Mouse (Mus musculus) T-helper 2 cell (primary cell): ENCODE results near the gene Spo11.

ENCODE experiments used
- in situ Hi-C: fragments of 300-600 bp; cut with MboI, MseI; formaldehyde crosslinking; loops from one replicate; pipeline ENCODE4 v1.15.1; 2025; ENCODE audit warnings: high pct_unique_total_duplicates

Gene Spo11

GRCm38 (mm10) chr2:173027824-173028495 lies 50.5 kb downstream of the Spo11 start:
- in situ Hi-C loops, result loop anchor here (10.0 kb wide), 1 partner anchor 57 kb away; no protein-coding TSS in a partner anchor

GRCm38 (mm10) chr2:173028508-173029031 lies 51.1 kb downstream of the Spo11 start:
- in situ Hi-C loops, result loop anchor here (10.0 kb wide), 1 partner anchor 56 kb away; no protein-coding TSS in a partner anchor

DNA sequence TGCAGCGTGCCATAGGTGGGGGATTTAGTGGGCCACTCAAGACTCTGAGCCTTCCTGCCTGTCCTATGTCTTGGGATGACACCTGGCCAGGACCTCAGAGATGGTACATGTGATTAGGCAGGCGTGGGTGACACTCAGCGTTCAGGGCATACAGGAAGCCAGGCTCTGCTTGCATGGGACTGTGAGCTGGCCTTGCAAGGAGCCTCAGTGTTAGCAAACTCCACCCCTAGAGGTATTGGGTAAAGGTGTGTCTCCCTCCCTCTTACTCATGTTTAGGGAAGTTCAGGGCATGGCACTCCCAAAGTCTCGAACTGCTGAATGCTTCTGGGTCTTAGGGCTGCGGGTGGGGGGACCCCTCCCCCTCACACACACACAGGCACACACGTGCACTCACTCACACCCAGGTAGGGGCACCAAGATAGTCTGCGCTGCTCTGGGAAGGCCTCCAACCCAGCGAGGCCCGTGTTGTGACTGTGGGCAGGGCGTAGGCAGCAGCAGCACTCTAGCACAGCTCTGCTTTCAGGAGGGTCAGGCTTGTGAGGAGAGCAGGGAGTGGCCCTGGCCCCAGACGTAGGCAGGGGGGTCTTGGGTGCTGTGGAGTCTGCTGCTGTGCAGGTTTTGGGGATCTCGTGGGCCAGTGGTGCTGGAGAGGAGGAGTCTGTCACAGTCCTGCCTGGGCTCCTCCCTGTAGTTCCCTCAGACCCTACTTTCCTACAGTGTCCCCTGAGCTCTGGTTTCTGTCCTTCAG lies 53.3 kb downstream of the Spo11 start:
- in situ Hi-C loops, result no loop called here

GRCm38 (mm10) chr2:173033531-173033930 lies 56.0 kb downstream of the Spo11 start:
- in situ Hi-C loops, result no loop called here

DNA sequence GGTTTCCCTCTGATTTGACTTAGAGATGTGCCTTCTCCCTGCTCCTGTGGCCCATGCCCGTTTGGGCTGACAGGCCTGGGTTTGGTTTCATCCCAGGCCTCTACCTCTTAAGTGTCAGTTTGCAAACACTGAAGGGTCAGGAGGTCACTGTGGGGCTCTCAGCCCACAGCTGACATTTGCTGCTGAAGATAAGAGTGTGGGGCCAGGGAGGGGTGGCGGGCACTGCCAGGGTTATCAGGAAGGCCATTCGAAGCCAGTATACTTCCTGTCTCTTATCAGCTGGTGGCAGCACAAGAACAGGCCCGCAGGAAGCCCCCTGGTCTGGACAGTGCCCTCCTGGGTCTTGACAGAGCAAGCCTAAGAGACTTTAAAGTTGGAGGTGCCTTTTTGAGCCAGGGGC lies 57.5 kb downstream of the Spo11 start:
- in situ Hi-C loops, result no loop called here

- in situ Hi-C loops, result no loop called here
These were observed 58.2 kb downstream of the Spo11 start for GRCm38 (mm10) chr2:173035653-173036052.

GRCm38 (mm10) chr2:173036055-173036454 lies 58.6 kb downstream of the Spo11 start:
- in situ Hi-C loops, result no loop called here

- in situ Hi-C loops, result no loop called here
These were observed 59.1 kb downstream of the Spo11 start for GRCm38 (mm10) chr2:173036611-173037010.

DNA sequence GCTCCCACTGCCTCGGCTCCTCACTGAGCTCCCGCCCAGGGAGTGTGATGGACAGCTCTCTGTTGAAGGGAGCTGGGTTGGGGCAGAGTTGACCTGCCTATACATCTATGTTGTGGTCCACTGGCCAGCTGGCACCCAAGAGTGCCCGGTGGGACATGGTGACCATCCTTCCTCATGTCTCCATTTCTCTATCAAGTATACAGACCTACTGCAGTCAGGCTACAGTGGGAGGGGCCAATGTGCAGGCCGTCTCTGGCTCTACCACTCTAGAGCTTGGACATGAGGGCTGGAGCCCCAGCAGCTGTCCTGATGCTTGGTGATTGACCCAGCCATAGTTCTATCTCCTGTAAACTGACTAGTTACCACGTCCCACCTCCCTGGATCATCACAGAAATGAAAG lies 59.8 kb downstream of the Spo11 start:
- in situ Hi-C loops, result no loop called here

GRCm38 (mm10) chr2:173037827-173038607 lies 60.5 kb downstream of the Spo11 start:
- in situ Hi-C loops, result no loop called here

- in situ Hi-C loops, result no loop called here
These were observed 61.5 kb downstream of the Spo11 start for GRCm38 (mm10) chr2:173039041-173039440.

GRCm38 (mm10) chr2:173040803-173041202 lies 63.3 kb downstream of the Spo11 start:
- in situ Hi-C loops, result no loop called here

DNA sequence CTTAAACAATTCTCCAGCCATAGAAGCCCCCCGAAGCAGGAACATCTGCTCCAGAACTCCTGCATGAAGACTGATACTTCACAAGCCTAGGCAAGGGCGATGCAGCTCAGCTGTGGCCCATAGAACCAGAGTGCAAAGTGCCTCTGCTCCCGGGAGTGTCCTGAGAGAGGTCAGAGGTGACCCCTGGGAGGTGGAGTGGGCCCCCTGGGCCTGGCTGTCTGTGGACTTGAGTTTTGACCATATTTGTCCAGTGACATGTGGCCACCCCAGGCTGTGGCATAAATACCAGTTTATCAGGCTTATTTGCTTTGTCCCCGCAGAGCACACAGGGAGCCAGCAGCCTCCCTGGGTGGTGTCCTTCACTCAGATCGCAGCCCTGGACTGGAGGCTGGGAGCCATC lies 63.7 kb downstream of the Spo11 start:
- in situ Hi-C loops, result no loop called here

DNA sequence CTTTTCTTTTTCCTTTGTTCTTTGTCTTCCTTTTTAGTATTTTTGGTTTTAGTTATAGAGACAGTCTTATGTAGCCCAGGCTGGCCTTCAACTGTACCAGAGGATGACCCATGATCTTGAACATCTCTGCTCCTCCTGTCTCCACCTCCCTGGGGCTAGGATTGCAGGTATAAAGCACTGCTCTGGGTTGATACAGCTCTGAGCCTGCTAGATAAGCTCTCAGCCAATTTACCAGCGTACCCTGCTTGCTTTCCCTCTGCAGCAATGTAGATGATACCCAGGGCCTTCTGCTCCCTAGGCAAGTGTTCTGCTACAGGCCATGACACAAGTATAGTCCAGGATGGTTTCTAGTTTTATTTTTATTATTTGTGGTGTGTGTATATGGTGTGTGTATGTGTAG lies 64.4 kb downstream of the Spo11 start:
- in situ Hi-C loops, result no loop called here

- in situ Hi-C loops, result no loop called here
These were observed 65.1 kb downstream of the Spo11 start for GRCm38 (mm10) chr2:173042504-173043162.
